Mouse (Mus musculus) macrophage (primary cell): Measurements from ENCODE around the gene Dbp. TPM values are rescaled to one million over a fixed set of nuclear protein-coding genes. Genes with fewer than 3 reads are reported as not detected.

Experiments used
- H3K27ac ChIP-seq: fragments of 350-480 bp; formaldehyde crosslinking; 2 replicates; pipeline ENCODE4 v1.9.0; 2021
- H3K36me3 ChIP-seq: fragments of 350-480 bp; formaldehyde crosslinking; 2 replicates; pipeline ENCODE4 v1.9.0; 2021; ENCODE audit errors: inconsistent target
- H3K4me3 ChIP-seq: fragments of 350-480 bp; formaldehyde crosslinking; 2 replicates; pipeline ENCODE4 v1.9.0; 2021; ENCODE audit errors: inconsistent target
- H3K79me2 ChIP-seq: fragments of 350-480 bp; formaldehyde crosslinking; 2 replicates; pipeline ENCODE4 v1.9.0; 2021; ENCODE audit errors: inconsistent target
- WGBS: methylation state at CpG from one replicate; pipeline ENCODE4 v1.1.7; 2026; ENCODE audit warnings: inconsistent platforms; ENCODE audit not compliant: missing documents; 5-methylcytosine and 5-hydroxymethylcytosine counted together
- polyA plus RNA-seq: library from polyadenylated mRNA; stranded (reverse); fragments of 250-400 nt; gene quantifications from 3 replicates; pipeline ENCODE4 v1.2.4, GENCODE M21; 2018; ENCODE audit warnings: inconsistent platforms

Dbp gene
- polyA plus RNA-seq, 1 experiment from 2014 or later: 52.9 TPM

DNA sequence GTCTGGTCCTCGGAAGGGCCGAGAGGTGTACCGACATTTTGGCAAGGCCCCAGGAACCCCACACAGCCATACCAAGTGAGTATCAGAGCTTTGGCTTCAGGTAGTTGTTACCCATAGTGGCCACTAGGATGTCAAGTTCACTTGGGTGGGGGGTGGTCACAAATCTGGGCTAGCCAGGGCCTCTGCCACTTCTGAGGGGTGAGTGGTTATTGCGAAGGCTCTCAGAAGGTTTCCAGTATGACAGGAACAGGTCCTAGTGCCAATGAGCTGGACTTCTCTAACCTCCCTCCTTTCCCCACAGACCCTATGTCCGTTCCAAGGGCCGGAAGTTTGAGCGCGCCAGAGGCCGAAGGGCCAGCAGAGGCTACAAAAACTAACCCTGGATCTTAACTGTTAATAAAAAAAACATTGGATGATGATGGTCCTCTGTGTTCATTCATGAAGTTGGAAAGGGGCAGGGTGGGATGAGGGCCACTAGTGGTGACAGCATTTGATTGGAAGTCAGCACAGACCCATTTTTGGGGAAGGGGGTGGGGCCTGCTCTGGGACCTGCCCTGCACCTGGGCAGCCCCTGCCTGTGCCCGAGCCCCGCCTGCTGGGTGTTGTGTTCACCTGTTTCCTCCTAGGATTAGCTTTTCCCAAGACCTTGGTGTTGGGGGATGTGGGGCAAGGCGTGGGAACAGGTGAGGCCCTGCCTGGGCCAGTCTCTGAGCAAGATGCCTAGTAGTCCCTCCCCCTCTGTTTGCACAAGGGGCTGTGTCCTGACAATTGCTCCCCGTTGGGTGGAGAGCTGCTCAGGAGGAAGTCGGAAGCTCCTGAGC is 15.7 kb downstream of the Dbp start, which contains the start of gene Fam83e:
Gene Fam83e, plus strand, starts transcription at position 800 of the 821 bp plus-strand sequence.
- no peak within 1 kb of the TSS for H3K4me3 ChIP-seq
- H3K36me3 ChIP-seq: peaks cover 9% of the 10 kb centered on the region; the same call in 1 of the 2 replicates
- WGBS: 82% methylated on average over 6 of the region's 14 CpGs
- no peak within 1 kb of the TSS for H3K27ac ChIP-seq
- peaks cover 29% of the 10 kb centered on the region for H3K79me2 ChIP-seq

DNA sequence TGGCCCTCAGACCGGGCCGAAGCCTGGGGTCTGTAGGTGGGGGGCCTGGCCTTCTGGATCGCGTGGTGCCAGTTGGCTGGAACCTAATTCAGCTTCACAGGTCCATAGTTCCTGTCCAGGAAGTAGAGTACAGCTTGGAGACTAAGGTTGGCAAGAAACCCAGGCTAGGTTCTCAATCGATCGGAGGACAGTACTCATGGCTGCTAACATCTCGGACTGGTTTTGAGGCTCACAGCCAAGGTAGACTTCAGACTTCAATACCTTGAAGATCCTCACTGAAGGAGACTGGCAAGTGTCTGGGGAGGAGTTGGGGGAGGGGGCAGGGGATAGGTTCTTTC is 16.3 kb downstream of the Dbp start:
- WGBS: 89% methylated on average over 7 of the region's 7 CpGs
- H3K79me2 ChIP-seq: peaks cover 27% of the 10 kb centered on the region
- H3K27ac ChIP-seq: no peak overlapping the region
- no peak overlapping the region for H3K4me3 ChIP-seq
- peaks cover 9% of the 10 kb centered on the region; the same call in 1 of the 2 replicates for H3K36me3 ChIP-seq

DNA sequence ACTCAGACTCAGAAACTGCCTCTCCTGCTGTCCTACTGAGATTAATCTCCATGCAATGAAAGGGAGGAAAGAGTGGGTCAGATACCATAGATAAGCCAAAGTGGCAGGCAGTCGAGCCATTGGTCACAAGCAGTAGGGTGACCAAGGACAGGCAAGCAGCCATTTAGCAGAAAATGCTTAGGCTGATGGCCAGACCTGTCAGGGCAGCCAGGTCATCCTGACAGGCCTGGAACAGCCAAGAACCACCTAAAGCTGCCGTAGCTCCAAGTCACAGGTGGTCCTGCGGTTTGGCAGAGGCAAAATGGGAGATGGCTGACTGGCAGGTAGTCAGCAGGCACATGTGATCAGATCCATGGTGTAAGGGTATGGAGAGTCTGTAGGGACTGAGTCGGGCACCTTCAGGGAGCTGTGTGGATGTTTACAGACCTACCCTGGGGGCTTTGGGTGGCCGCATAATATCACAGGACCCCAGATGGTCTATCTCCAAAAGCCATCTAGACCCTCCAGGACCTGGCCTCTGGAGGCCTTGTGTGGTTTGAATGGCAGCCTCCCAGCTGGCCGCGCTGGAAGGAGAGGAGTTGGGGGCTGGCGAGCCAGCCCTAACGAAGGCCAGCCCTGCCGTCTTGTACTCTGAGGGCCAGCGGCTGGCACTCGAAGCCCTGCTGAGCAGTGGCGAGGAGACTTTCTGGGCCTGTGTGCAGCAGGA is 16.9 kb downstream of the Dbp start:
- peaks cover 22% of the 10 kb centered on the region for H3K79me2 ChIP-seq
- no peak overlapping the region for H3K4me3 ChIP-seq
- H3K36me3 ChIP-seq: peaks cover 9% of the 10 kb centered on the region; the same call in 1 of the 2 replicates
- H3K27ac ChIP-seq: no peak overlapping the region
- 88% methylated on average over 13 of the region's 13 CpGs for WGBS

DNA sequence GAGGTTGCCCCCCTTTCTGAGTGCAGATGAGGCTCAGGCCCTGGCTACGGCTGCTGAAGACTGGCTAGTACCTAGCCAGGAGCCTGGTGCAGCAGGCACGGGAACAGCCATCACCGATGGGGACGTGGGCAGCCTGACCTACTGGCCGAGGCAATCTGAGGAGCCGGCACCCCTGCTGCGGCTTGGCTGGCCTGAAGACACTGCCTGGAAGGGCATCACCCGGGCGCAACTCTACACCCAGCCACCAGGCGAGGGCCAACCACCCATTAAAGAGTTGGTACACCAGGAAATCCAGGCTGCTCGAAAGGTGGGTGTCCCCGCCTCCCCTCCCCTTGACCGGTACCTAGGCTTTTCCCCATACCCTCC is 17.4 kb downstream of the Dbp start:
- no peak overlapping the region for H3K27ac ChIP-seq
- H3K36me3 ChIP-seq: peaks cover 9% of the 10 kb centered on the region; the same call in 1 of the 2 replicates
- H3K4me3 ChIP-seq: no peak overlapping the region
- peaks cover 18% of the 10 kb centered on the region for H3K79me2 ChIP-seq
- WGBS: 82% methylated on average over 13 of the region's 13 CpGs

DNA sequence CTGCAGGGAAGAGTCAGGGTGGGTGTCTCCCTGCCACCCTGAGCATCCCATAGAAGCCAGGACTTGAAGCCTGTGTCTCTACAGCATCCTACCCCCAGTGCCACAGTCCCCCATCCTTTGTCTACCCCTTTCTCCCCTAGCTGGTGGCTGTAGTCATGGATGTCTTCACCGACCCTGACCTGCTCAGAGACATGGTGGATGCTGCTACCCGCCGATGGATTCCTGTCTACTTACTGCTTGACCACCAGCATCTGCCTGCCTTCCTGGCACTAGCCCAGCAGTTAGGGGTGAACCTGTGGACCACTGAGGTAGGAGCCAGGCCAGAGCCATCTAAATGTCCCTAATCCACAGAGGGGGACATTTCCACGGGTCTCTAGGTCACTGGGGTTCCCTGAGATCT is 18.4 kb downstream of the Dbp start:
- Histone ChIP-seq H3K4me3 (no peak overlapping the region), H3K27ac (no peak overlapping the region), H3K36me3 (peaks cover 9% of the 10 kb centered on the region; the same call in 1 of the 2 replicates), H3K79me2 (peaks cover 14% of the 10 kb centered on the region)
- WGBS: 93% methylated on average over 4 of the region's 4 CpGs

DNA sequence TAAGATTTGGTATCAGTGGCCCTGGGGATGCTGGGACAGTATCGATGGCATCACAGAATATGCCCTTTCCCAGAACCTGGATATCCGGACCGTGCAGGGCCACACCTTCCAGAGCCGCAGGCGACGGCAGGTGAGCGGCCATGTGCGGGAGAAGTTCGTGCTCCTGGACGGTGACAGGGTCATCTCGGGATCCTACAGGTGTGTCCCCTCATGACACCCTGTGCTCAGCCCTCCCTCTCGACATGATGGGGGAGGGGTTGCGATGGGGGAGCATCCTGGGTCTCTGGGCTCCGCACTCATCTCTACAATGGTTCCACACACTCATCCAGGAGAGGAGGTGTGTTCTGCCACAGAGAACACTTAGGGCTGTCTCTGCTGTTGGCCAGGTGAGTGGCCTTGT is 18.9 kb downstream of the Dbp start:
- Histone ChIP-seq H3K27ac (no peak overlapping the region), H3K79me2 (peaks cover 9% of the 10 kb centered on the region), H3K36me3 (peaks cover 9% of the 10 kb centered on the region; the same call in 1 of the 2 replicates), H3K4me3 (no peak overlapping the region)
- WGBS: 95% methylated on average over 14 of the region's 14 CpGs

DNA sequence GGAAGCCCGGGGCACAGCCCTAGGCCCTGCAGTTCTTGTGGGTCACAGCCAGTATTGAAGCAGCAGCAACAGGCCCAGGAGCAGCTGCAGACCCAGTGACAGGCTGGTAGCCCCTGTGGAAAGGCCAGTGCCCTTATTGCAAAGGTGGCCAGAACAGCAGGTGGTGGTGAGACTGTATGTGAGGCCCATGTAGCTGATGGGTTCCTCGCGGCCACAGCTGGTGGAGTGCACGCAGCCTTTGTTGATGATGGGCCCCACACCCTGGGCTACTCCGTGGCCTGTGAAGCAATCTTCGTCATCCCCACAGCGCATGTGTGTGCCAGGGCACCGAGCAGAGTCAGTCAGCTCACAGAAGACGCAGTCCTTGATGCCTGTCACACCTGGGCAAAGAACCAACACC is 20.3 kb downstream of the Dbp start:
- Histone ChIP-seq H3K36me3 (no peaks in the 10 kb centered on the region; the same call in 1 of the 2 replicates), H3K27ac (no peak overlapping the region), H3K4me3 (no peak overlapping the region), H3K79me2 (no peaks in the 10 kb centered on the region)
- WGBS: 82% methylated on average over 9 of the region's 9 CpGs

DNA sequence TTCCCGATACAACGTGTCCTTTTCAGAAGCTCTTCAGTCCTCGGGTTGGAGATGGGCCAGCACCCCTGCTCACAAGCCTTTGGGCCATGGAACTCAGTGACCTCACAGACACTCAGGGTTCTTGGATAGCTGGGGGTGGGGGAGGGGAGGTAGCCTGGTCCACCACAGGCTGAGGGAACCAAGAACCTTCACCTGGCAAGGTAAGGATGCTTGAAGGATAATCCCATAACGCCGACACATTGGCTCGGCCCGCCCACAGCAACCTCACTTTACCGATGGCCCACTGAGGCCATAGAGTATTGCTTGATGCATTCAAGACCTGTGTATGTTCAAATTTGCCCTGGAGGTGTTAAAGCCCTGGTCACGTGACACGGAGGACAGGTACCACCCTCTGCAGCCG is 20.8 kb downstream of the Dbp start, which contains the start of gene Spaca4:
Gene Spaca4, minus strand, starts transcription at position 101 of the 400 bp plus-strand sequence.
- Histone ChIP-seq H3K36me3 (no peaks in the 10 kb centered on the region; the same call in 1 of the 2 replicates), H3K79me2 (no peaks in the 10 kb centered on the region), H3K27ac (no peak within 1 kb of the TSS), H3K4me3 (no peak within 1 kb of the TSS)
- 93% methylated on average over 11 of the region's 11 CpGs for WGBS

DNA sequence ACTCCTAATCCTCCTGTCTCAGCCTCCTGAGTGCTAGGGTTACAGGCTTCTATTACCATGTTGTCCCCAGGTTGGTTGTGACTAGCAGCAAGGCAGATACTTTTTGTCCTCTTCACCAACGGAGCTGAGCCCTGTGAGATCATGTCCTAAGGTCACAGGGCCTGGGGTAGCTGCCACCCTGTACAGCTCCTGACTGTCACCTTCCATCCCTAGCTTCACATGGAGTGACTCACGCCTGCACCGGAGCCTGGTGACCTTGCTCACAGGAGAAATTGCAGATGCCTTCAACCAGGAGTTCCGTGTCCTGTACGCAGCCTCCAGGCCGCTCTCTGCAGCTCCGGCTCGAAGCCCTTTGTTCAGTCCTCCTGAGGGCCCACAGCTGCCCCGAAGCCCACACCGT is 21.5 kb downstream of the Dbp start:
- no peaks in the 10 kb centered on the region for H3K79me2 ChIP-seq
- H3K36me3 ChIP-seq: no peaks in the 10 kb centered on the region
- no peak overlapping the region for H3K4me3 ChIP-seq
- H3K27ac ChIP-seq: no peak overlapping the region
- WGBS: 97% methylated on average over 10 of the region's 10 CpGs

DNA sequence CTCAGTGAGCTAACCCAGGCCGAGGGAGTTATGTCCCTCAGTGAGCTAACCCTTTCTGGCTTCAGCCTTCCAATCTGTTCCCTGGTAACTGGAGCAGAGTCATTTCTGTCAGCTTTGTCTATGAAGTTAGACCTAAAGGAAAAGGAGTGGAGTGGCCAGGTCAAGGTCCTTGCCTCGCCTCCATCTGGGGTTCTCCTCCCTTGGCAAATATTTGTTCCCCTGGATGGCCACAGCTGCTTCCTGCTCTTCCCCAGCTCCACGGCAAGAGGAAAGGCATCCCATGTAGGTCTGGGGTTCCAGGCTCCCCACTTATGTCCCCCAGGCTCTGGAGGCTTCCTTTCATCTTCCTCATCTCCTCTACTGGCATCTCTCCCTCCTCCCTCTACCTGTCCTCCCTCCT is 22.7 kb downstream of the Dbp start:
- H3K4me3 ChIP-seq: no peak overlapping the region
- no peaks in the 10 kb centered on the region for H3K36me3 ChIP-seq
- H3K79me2 ChIP-seq: no peaks in the 10 kb centered on the region
- no peak overlapping the region for H3K27ac ChIP-seq
- 77% methylated on average over 3 of the region's 3 CpGs for WGBS

DNA sequence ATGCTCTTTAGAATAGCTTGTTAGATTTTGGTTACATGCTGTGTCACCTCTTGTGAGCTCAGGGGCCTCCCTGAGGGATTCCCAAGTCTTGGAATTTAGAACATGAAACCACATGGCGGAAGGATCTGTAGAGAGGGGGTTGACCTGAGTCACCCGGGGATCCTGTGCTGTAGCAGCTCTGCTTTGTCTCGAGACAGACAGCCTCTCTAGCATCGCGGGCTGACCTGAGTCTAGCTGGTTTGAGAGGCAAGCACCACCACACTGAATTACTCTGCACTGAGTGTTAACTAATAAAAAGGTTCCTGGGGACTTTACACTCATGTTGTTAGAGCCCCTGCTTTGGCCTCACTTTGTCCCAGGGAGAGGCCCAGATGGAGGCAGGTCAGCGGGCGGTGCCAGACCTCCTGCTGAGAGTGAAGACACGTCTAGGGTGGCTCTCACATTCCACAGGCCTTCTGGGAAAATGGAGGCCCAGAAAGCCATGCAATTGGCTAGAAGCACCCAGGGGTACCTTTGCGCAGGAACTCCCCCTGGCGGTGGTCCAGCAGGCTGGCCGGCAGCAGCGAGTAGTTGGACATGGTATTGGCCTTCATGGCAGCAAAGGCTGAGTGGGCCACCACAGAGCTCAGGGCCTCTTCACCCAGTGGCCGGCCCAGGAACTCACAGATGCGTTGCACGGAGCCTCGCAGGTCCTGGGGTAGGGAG is 26.0 kb downstream of the Dbp start:
- WGBS: 56% methylated on average over 16 of the region's 16 CpGs
- H3K79me2 ChIP-seq: no peaks in the 10 kb centered on the region
- no peak overlapping the region for H3K27ac ChIP-seq
- no peak overlapping the region for H3K4me3 ChIP-seq
- H3K36me3 ChIP-seq: no peaks in the 10 kb centered on the region

DNA sequence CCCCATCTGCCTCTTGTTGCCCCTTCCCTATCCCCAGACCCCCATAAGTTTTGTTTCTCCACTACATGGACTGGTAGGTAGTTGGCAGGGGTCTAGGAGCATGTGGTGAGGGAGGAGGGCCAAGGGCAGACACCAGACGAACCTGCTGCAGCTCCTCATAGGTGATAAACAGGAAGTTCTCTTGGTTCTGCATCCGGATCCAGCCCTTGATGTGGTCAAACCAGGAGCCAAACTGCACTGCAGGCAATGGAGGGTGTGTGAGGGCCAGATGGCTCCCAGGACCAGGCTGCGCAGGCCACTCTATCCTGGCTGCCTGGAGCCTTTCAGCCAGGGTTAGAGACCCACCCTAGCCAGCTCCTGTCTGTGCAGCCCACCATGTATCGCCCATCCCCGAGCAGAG is 28.6 kb downstream of the Dbp start:
- no peaks in the 10 kb centered on the region for H3K79me2 ChIP-seq

DNA sequence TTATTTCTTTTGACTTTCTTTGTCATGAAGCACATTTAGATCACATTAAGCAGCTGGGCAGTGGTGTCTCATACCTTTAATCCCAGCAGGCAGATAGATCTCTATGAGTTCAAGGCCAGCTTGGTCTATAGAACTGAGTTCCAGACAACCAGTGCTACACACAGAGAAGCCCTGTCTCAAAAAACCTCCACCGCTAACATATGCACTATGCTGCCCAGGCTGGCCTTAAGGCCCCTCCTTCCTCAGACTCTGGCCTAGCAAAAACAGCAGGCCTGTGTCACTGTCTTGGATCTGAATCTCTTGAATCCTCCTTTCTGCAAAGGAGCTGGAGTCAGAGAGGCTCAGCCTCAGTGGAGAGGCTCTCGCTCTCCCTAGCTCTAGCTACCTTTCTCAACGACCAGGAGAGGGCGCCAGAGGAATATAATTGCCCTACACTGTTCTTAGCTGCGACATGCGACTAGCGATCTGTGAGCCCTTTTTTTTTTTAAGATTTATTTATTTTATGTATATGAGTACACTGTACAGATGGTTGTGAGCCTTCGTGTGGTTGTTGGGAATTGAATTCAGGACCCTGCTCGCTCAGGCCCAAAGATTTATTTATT is 34.4 kb downstream of the Dbp start:
- Histone ChIP-seq H3K27ac (no peak overlapping the region), H3K36me3 (no peaks in the 10 kb centered on the region), H3K4me3 (no peak overlapping the region), H3K79me2 (no peaks in the 10 kb centered on the region)
- 8% methylated on average over 9 of the region's 9 CpGs for WGBS

More for the DNA sequence above, 28.6 kb downstream of the Dbp start:
- WGBS: 59% methylated on average over 5 of the region's 5 CpGs
- Histone ChIP-seq H3K4me3 (no peak overlapping the region), H3K27ac (no peak overlapping the region), H3K36me3 (no peaks in the 10 kb centered on the region)

DNA sequence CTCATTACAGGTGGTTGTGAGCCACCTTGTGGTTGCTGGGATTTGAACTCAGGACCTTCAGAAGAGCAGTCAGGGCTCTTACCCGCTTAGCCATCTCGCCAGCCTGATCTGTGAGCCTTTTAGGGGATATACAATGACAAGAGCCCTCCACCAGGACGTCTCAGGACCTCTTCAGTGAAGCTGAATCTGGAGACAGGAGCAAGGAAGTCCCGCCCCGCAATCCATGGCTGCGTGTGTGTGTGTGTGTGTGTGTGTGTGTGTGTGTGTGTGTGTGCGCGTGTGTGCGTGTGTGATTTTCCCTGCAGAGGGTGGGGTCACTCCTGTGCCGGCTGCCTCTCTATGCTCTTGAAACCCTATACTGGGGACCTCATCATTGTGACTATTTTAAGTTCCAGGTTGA is 34.9 kb downstream of the Dbp start:
- 66% methylated on average over 7 of the region's 10 CpGs for WGBS
- Histone ChIP-seq H3K36me3 (no peaks in the 10 kb centered on the region), H3K27ac (no peak overlapping the region), H3K79me2 (no peaks in the 10 kb centered on the region), H3K4me3 (no peak overlapping the region)
